Mouse (Mus musculus) bone marrow, adult 2 months (tissue): ENCODE measurements around the gene Oaf.

Experiments
- CTCF ChIP-seq: fragments of 200-500 bp; IDR thresholded peaks from 2 replicates; pipeline ENCODE4 v1.5.1; 2011; ENCODE audit warnings: low read length, control low read depth; ENCODE audit not compliant: control insufficient read depth, insufficient read depth
- POLR2A ChIP-seq: fragments of 200-500 bp; IDR thresholded peaks from 2 replicates; pipeline ENCODE4 v1.6.1; 2011; ENCODE audit warnings: low read depth, mild to moderate bottlenecking, control low read depth, low read length, borderline replicate concordance; ENCODE audit not compliant: control insufficient read depth

DNA sequence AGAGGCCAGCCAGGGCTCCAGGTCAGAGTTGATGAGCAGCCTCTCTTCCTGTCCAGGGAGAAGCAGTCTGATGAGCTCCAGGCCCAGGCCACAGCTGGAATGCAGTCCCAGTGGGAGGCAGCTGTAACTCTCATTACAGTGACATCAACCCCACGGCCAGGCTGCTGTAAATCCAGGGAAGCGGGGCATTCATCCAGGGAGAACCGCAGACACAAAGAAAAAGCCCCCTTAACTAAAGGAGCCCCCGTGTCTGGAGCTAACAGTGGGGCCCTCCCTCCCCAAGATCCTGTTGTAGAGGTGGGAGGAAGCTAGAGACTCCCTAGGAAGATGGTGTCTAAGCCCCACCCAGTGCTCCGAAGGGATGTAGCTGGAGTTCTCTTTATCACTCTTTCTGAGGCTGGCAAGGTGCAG, 13.6 kb upstream of the Oaf start:
- TF ChIP-seq CTCF (no peak), POLR2A (no peak)
